Mouse (Mus musculus) monocyte, adult 2 months (primary cell): ENCODE data around the gene Enpp5.

Experiments
- DNase-seq, 2 experiments: peaks; one replicate each; pipeline ENCODE4 v3.0.0; 2022; ENCODE audit warnings: low spot score in 2 of 2, low read depth in 1 of 2

The Enpp5 gene

DNA sequence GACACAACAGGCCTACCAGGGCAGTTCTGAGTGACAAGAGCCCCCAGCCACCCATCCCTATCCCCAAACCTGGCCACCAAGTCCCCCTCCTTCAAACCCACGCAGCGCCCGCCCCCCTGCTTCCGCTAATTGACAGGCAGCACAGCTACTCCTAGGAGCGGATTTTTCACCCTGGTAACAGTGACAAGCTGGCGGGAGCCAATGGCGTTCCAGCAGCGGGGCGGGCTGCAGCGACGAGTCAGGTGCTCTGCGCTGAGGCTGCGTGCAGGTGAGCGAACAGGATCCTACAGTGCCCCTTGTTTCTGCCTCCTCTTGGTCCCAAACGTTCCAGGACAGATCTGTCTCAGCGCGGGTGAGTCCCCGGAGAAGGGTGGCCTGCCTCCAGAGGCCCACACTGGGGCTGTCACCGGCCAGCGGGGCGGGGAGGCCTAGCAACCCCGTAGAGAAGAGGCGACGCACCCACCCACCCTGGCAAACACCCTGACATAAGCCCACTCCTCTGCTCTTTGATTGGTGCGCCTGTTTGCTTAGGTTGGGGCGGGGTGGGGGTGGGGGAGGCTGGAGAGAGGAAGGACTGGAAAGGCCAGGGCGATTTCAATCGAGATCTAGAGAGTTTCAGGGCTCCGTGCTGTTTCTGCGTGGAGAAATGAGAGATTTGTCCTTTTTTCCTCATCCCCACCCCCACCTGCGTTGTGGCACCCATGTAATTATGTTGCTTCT, at the start of gene Enpp5:
Gene Enpp5 (plus strand): TSS at position 183 of the 720 bp plus-strand sequence.
- DNase-seq: peak in 1 of 2 experiments; percentile 25

DNA sequence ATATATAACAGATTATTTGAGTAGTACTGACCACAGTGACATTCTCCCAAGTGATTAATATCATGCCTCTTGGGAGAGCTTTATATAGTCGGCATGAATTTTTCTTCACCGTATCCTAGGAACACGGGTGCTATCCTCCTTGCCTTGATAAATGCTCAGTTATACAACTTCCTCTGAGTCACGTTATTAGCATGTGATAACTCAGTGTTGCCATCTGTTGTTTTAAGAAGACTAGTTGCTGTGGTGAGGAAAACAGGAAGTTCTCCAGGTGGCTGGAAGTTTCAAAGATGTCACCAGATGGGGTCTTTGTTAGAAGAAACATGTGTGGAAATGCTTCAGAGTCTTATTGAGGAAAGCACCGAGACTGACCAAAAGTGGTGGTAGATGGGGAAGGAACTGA, 49.0 kb upstream of the Enpp5 start:
- peak in 1 of 2 experiments; percentile 9 for DNase-seq

DNA sequence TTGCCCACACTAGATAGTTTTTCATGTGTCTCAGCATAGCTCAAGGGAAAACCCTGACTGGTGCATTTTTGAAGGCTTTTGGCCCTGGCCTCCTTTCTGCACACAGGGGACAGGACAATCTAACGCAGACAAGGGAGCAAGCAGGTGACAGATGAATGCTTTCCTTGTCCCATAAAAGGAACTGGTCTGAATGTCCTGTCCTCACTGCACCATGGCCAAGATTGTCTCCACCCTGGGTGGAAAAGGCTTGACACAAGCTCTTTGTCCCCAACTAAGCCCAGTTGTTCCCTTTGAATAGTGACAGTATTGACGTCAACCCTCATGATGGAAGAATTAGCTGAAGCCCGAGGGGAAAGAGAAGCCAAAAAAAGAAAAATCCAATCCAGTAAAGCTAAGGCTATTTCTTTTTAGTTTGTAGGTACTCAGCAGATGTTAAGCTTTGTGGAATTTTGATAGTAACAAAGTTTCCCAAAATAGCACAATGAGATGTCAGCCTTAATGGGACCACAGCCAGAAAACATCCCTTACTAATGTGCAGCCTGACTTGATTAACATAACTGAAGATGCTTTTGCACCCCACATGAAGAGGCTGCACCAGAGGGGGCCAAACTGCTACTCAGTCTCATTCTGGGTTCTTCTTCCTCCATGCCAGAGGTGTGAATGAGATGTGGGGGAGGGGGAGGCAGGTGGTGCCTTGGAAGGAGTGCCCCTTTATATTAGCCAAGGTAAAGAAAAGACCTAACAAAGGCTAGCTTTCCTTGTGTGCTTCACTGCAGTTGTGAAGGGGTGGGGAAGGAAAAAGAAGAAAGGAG, 47.6 kb upstream of the Enpp5 start:
- no peak for DNase-seq

DNA sequence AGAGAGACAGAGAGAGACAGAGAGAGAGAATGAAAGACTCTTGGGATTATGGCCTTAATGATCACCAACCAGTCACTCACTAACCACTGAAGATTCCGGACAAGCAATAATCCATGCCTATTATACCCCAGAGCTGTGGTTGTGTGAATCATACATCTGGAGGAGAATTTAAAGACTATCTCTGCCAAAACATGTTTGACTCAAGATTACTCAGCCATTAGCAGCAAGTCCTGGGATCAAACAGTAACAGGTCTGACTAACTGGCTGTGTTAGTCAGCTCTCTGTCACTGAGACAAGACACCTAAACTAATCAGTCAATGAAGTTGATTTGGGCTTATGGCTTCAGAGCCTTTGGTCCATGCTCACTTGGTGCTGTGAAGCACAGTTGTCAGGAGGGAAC, 43.6 kb upstream of the Enpp5 start:
- DNase-seq: no peak

- no peak for DNase-seq
Measured at GRCm38 (mm10) chr17:44038656-44039055, 40.0 kb upstream of the Enpp5 start.

- DNase-seq: no peak
Measured at GRCm38 (mm10) chr17:44040449-44040848, 38.2 kb upstream of the Enpp5 start.

DNA sequence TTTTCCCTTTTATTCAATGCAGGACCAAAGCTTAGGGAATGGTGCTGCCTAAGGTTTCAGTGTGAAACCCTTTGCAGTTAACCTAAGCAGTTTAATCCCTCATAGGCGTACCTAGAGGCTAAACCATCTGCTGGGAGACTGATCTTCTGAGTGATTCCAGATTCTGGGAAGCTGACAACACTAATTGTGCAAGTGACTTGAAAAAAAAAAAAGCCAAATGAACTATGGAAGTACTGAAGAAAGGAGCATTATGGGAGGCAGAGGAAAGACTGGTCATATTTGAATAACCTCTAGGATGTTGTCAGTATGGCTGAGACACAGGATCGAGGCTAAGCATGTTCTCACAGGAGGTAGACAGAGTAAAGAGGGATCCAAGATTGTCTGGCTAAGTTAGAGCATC, 36.3 kb upstream of the Enpp5 start:
- no peak for DNase-seq

- no peak for DNase-seq
Measured at GRCm38 (mm10) chr17:44042861-44043260, 35.8 kb upstream of the Enpp5 start.

- peak; percentile 60 to 69 for DNase-seq
Measured at GRCm38 (mm10) chr17:44053427-44053826, 25.2 kb upstream of the Enpp5 start.

GRCm38 (mm10) chr17:44057123-44057522, 21.5 kb upstream of the Enpp5 start:
- DNase-seq: no peak

GRCm38 (mm10) chr17:44058145-44058544, 20.5 kb upstream of the Enpp5 start:
- no peak for DNase-seq

DNA sequence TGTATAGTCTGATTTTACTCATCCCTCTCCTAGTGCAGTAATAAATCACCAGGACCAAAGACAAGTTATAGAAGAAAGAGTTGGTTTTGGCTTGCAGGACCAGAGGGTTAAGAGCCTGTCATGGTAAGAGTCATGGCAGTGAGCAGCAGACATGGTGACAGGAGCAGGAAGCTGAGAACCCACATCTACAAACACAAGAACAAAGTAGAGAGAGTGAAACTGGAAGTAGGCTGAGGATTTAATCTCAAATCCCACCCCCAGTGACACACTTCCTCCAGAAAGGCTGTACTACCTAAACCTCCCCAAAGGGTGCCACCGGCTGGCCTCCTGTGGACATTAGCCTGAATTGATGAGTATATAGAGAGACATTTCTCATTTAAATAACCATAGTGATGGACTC, 17.8 kb upstream of the Enpp5 start:
- DNase-seq: no peak

- DNase-seq: no peak
Measured at GRCm38 (mm10) chr17:44061289-44061890, 17.2 kb upstream of the Enpp5 start.

DNA sequence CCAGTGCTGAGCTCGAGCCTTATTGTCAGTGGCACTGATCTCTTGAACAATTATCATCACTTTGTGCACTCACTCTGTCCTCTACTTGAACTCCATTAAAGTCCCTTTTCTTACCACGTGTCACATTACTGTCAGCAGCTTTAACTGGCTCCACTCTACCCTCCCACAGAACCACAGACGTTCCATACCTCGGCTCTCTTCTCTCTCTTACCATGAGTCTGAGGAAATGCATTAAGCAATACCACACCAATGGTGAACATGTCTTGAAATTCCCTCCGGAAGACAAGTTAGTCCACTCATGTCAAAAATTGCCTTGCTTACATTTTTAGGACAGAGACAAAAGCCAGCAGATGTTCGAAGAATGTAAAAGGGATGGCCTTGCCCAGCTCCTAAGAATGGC, 9.7 kb upstream of the Enpp5 start:
- no peak for DNase-seq

DNA sequence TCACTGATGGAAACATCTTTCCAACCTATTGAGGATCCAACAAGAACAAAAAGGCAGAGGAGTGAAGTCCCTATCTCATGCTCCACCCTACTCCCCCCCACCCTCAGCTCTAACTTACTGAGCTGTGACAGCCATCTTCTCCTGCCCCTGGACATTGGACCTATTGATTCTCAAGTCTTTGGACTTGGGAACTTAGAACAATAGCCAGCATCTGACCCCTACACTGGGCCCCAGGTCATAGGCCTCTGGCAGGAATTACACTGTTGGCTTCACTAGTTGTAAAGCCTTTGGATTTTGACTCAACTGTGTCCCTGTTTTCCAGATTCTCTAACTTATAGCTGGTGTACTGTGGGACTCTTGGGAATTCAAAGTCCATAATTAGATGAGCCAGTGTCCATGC, 6.9 kb upstream of the Enpp5 start:
- no peak for DNase-seq

- DNase-seq: no peak
Measured at GRCm38 (mm10) chr17:44075601-44076000, 3.0 kb upstream of the Enpp5 start.

DNA sequence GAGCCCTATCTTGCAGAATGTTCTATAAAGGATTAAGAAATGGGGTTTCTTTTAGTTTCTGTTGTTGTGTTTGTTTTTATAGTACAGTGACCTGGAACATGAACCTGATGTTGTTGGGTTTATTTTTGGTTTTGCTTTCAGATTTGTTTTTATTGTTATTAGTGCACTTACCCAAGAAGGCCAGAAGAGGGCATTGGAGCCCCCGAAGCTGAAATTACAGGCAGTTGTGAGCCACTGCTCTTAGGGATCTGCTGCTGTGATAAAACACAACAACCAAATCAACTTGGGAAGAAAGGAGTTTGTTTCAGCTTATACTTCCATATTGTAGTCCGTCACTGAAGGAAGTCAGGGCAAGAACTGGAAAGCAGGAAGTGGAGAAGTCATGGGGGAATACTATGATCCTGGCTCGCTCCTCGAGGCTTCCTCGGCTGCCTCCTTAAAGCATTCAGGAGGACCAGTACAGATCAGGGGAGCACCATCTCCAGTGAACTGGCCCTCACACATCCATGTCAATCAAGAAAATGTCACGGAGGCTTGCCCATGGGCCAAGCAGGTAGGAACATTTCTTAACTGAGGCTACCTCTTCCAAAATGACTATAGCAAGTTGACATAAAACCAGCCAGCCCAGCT, 2.4 kb upstream of the Enpp5 start:
- DNase-seq: no peak

DNA sequence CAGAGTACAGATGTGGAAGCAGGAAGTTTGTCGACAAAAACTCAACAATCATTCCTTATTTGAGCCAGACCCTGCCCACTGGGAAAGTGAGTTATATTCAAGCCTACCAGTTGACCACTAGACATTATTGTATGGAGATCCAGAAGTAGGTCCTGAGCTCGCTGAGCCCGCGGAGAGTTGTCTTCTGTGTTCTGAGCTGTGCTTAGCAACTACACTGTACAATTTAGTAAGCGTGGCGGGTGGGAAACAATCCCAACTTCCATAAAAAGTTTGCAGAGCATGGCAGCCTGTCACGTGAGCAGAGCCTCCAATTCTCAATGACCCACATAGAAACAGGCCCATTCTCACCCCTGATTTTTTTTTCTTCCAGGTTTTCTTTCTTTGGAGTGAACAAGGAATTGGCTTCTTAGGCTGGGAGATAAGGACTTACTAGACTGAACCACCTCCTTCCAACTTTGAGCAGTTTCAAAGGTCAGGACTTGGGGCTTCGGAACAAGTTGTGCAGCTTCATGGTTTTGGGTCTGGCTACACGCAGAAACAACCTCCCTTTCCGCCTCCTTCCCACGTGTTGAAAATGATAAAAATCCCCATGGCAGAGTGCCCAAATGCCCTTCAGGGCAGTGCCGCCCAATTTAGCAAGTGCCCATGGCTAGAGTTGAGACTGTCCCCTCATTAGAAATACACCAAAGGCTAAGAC, 1.3 kb upstream of the Enpp5 start:
- no peak for DNase-seq

GRCm38 (mm10) chr17:44077843-44078160, 811 bp upstream of the Enpp5 start:
- DNase-seq: no peak

- DNase-seq: no peak
Measured at GRCm38 (mm10) chr17:44083156-44083555, 4.5 kb downstream of the Enpp5 start.

- no peak for DNase-seq
Measured at GRCm38 (mm10) chr17:44088226-44088625, 9.6 kb downstream of the Enpp5 start.
